Mouse (Mus musculus): Measurements from ENCODE around the gene Plxna2. TPM values are rescaled to one million over a fixed set of nuclear protein-coding genes. Genes with fewer than 3 reads are reported as not detected.

The Plxna2 gene
- polyA plus RNA-seq, 1 experiment from 2014 or later, result 10.1 TPM

DNA sequence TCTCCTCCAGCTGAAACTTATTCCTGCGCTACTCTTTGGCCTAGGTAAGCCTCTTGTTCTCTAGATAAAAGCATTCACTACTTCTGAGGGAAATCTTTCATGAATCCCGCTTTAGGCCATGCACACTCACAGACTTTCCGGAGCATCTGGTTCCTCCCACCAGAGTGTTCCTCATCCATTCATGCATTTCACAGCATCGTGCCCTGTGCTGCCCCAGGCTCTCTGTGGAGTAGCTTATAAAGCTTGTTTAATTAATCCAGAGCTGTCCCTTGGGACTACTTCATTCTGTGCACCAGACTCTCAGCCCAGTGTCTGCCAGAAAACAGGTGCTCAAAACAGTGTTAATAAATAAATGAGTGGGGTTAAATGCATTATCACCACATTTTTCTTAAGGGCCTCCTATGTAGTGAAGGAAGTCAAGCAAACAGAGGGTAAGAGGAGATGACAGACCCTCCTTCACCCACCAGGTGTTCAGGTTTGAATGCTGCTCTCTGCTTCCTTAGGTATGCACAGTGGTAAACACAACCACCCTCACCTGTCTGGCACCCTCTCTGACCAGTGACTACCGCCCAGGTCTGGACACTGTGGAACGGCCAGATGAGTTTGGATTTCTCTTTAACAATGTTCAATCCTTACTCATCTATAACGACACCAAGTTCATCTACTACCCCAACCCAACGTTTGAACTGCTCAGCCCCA lies 175.4 kb downstream of the Plxna2 start:
- H3K9me3 ChIP-seq (ENCODE audit: low read depth, low read length), result no peaks in the 10 kb centered on the region
- peaks cover 40% of the 10 kb centered on the region for H3K36me3 ChIP-seq (ENCODE audit: insufficient read depth)
- ATAC-seq (ENCODE audit: insufficient read depth), result no peak

DNA sequence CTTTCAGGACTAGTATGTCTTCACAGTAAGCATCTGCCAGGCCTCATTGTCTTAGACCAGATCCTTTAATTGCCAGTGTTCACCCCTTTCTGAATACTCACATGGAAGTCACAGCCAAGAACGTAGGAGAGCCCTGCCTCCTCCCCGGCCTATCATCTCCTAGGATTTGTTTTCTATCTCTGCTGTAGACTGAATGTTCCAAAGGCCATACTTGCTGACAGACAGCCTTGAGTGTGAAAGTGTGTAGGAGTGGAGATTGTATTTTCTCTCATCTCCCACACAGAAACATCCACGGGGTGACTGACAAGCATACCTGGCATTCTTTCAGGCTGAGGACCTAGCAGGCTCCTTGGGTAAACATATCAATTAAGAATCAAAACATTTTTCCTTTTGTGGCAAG lies 177.3 kb downstream of the Plxna2 start:
- Histone ChIP-seq H3K27me3 (ENCODE audit: insufficient read depth, low read length) (no peaks in the 10 kb centered on the region), H3K4me3 (ENCODE audit: low read depth, low read length) (no peak overlapping the region), H3K27ac (ENCODE audit: low read depth) (no peak overlapping the region), H3K36me3 (ENCODE audit: insufficient read depth) (peaks cover 45% of the 10 kb centered on the region), H3K9ac (no peak overlapping the region), H3K4me1 (ENCODE audit: insufficient read depth) (no peaks in the 10 kb centered on the region), H3K4me2 (no peak overlapping the region), H3K9me3 (ENCODE audit: low read depth, low read length) (no peaks in the 10 kb centered on the region)
- 60% methylated on average over 3 of the region's 3 CpGs for WGBS
- TF ChIP-seq CTCF (IDR thresholded peaks at IDR 0.05; ENCODE audit: low read depth), result no peak
- no peak for ATAC-seq (ENCODE audit: insufficient read depth)
- no peak for DNase-seq

More for the DNA sequence above, 175.4 kb downstream of the Plxna2 start:
- no peak overlapping the region for H3K4me2 ChIP-seq
- no peak for DNase-seq
- H3K4me3 ChIP-seq (ENCODE audit: low read depth, low read length), result no peak overlapping the region
- no peaks in the 10 kb centered on the region for H3K4me1 ChIP-seq (ENCODE audit: insufficient read depth)
- H3K27me3 ChIP-seq (ENCODE audit: insufficient read depth, low read length), result no peaks in the 10 kb centered on the region
- TF ChIP-seq CTCF (IDR thresholded peaks at IDR 0.05; ENCODE audit: low read depth), result no peak
- H3K9ac ChIP-seq, result no peak overlapping the region
- WGBS, result 80% methylated on average over 8 of the region's 8 CpGs
- H3K27ac ChIP-seq (ENCODE audit: low read depth), result no peak overlapping the region

DNA sequence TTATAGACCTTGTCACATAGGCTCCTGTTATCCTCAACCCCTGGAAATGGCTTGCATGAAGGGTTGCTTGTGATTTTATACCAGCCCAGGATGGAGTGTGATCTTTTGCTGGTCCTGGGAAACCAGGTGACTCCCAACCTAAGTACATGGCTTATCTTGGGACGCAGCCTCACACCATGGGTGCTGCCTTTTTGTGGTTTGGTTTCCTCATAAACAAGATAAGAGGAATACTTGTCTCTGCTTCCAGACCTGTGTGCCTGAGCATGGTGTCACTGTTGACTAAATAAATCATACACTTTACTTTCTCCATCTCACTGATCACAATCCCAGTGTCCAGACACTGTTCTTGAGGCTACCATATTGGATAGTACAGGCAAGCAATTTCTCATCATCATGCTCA lies 179.8 kb downstream of the Plxna2 start:
- no peak for DNase-seq

DNA sequence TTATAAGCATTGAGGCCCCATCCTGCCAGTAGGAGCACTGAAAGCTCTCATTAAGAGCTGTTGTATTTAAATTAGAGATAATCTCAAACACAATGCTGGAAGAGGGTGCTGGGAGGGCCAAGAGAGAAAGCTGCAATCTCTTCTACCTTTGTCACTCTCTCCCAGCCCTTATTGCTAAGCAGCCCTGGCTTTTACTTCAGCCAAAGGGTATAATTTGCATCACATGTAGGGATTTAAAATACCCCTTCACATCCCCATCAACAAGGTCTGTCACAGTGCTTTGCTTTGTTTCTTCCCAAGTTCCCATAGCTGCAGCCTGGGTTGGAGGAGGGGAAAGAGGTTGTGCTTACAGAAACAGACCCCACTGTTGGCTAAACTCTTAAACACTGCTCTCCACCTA lies 180.5 kb downstream of the Plxna2 start:
- H3K9ac ChIP-seq, result no peak overlapping the region
- no peak overlapping the region for H3K4me3 ChIP-seq (ENCODE audit: low read depth, low read length)
- DNase-seq, result no peak
- TF ChIP-seq CTCF (IDR thresholded peaks at IDR 0.05; ENCODE audit: low read depth), result no peak
- H3K36me3 ChIP-seq (ENCODE audit: insufficient read depth), result peaks cover 47% of the 10 kb centered on the region
- H3K4me1 ChIP-seq (ENCODE audit: insufficient read depth), result no peaks in the 10 kb centered on the region
- H3K4me2 ChIP-seq, result no peak overlapping the region
- no peaks in the 10 kb centered on the region for H3K9me3 ChIP-seq (ENCODE audit: low read depth, low read length)
- no peaks in the 10 kb centered on the region for H3K27me3 ChIP-seq (ENCODE audit: insufficient read depth, low read length)
- ATAC-seq (ENCODE audit: insufficient read depth), result no peak
- H3K27ac ChIP-seq (ENCODE audit: low read depth), result no peak overlapping the region

More for the DNA sequence above, 179.8 kb downstream of the Plxna2 start:
- H3K4me2 ChIP-seq, result no peak overlapping the region
- H3K9ac ChIP-seq, result no peak overlapping the region
- no peak for TF ChIP-seq CTCF (IDR thresholded peaks at IDR 0.05; ENCODE audit: low read depth)
- no peaks in the 10 kb centered on the region for H3K27me3 ChIP-seq (ENCODE audit: insufficient read depth, low read length)
- no peak overlapping the region for H3K27ac ChIP-seq (ENCODE audit: low read depth)
- peaks cover 52% of the 10 kb centered on the region for H3K36me3 ChIP-seq (ENCODE audit: insufficient read depth)
- H3K4me1 ChIP-seq (ENCODE audit: insufficient read depth), result no peaks in the 10 kb centered on the region
- H3K9me3 ChIP-seq (ENCODE audit: low read depth, low read length), result no peaks in the 10 kb centered on the region
- ATAC-seq (ENCODE audit: insufficient read depth), result no peak
- no peak overlapping the region for H3K4me3 ChIP-seq (ENCODE audit: low read depth, low read length)
- WGBS, result 100% methylated on average over 1 of the region's 1 CpGs

- no peak overlapping the region for H3K4me3 ChIP-seq (ENCODE audit: low read depth, low read length)
- no peaks in the 10 kb centered on the region for H3K27me3 ChIP-seq (ENCODE audit: insufficient read depth, low read length)
- no peak overlapping the region for H3K4me2 ChIP-seq
- no peak overlapping the region for H3K9ac ChIP-seq
- DNase-seq (peak; percentile 95), ATAC-seq (ENCODE audit: insufficient read depth) (peak; percentile 98)
- no peak for TF ChIP-seq CTCF (IDR thresholded peaks at IDR 0.05; ENCODE audit: low read depth)
- H3K9me3 ChIP-seq (ENCODE audit: low read depth, low read length), result no peaks in the 10 kb centered on the region
- H3K27ac ChIP-seq (ENCODE audit: low read depth), result peak overlapping the region; percentile 77
- peaks cover 43% of the 10 kb centered on the region for H3K36me3 ChIP-seq (ENCODE audit: insufficient read depth)
- no peaks in the 10 kb centered on the region; the same call in 1 of the 2 replicates for H3K4me1 ChIP-seq (ENCODE audit: insufficient read depth)
Measured at GRCm38 (mm10) chr1:194808261-194808660, 190.2 kb downstream of the Plxna2 start.

DNA sequence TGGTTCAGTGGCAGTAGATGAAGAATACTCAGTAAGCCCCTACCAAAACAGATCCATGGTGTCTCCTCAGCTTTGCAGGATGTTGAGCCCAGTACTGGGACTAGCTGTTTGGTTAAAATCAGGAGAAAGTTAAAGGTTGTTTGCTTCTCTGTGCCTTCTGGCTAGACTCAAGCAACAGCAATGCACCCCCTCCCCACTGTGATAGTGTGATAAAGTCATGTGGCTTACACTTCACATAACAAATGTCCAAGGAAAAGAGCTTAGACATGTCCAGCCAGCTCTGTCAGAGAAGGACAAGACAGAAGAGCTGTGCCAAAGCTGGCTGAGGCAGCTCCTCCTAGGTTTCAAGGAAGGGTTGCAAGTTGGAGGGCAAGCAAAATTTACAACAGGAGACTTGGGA lies 190.7 kb downstream of the Plxna2 start:
- peaks cover 46% of the 10 kb centered on the region for H3K36me3 ChIP-seq (ENCODE audit: insufficient read depth)
- peak; percentile 84 for ATAC-seq (ENCODE audit: insufficient read depth)
- H3K4me2 ChIP-seq, result no peak overlapping the region
- no peaks in the 10 kb centered on the region for H3K27me3 ChIP-seq (ENCODE audit: insufficient read depth, low read length)
- peak; percentile 78 for DNase-seq
- peak overlapping the region; percentile 77 for H3K27ac ChIP-seq (ENCODE audit: low read depth)
- no peak for TF ChIP-seq CTCF (IDR thresholded peaks at IDR 0.05; ENCODE audit: low read depth)
- H3K9ac ChIP-seq, result no peak overlapping the region
- no peak overlapping the region for H3K4me3 ChIP-seq (ENCODE audit: low read depth, low read length)
- H3K4me1 ChIP-seq (ENCODE audit: insufficient read depth), result no peaks in the 10 kb centered on the region; the same call in 1 of the 2 replicates
- H3K9me3 ChIP-seq (ENCODE audit: low read depth, low read length), result no peaks in the 10 kb centered on the region

GRCm38 (mm10) chr1:194809600-194809999 lies 191.6 kb downstream of the Plxna2 start:
- Histone ChIP-seq H3K36me3 (ENCODE audit: insufficient read depth) (peaks cover 49% of the 10 kb centered on the region), H3K9ac (no peak overlapping the region), H3K27me3 (ENCODE audit: insufficient read depth, low read length) (no peaks in the 10 kb centered on the region), H3K4me2 (no peak overlapping the region), H3K9me3 (ENCODE audit: low read depth, low read length) (no peaks in the 10 kb centered on the region), H3K4me1 (ENCODE audit: insufficient read depth) (no peaks in the 10 kb centered on the region; the same call in 1 of the 2 replicates), H3K27ac (ENCODE audit: low read depth) (peak overlapping the region; percentile 77), H3K4me3 (ENCODE audit: low read depth, low read length) (no peak overlapping the region)
- ATAC-seq (ENCODE audit: insufficient read depth) (no peak), DNase-seq (no peak)
- TF ChIP-seq CTCF (IDR thresholded peaks at IDR 0.05; ENCODE audit: low read depth), result no peak

All from lung, embryonic 14.5 days (tissue).